Mouse (Mus musculus) erythroblast, embryonic 14.5 days (primary cell): ENCODE measurements around the gene C7. TPM values are rescaled to one million over a fixed set of nuclear protein-coding genes. Genes with fewer than 3 reads are reported as not detected.

ENCODE experiments used
- H3K27me3 ChIP-seq: 2 replicates; pipeline ENCODE4 v1.6.1; 2012; ENCODE audit warnings: inconsistent platforms; ENCODE audit not compliant: control insufficient read depth
- H3K36me3 ChIP-seq: 2 replicates; pipeline ENCODE4 v1.6.1; 2012; ENCODE audit warnings: mild to moderate bottlenecking, inconsistent platforms; ENCODE audit not compliant: control insufficient read depth
- H3K4me1 ChIP-seq: 2 replicates; pipeline ENCODE4 v1.6.1; 2012; ENCODE audit warnings: inconsistent platforms; ENCODE audit not compliant: control insufficient read depth
- H3K4me3 ChIP-seq: replicated peaks from 2 replicates; pipeline ENCODE3; 2012; ENCODE audit warnings: moderate library complexity, mild to moderate bottlenecking, inconsistent platforms
- H3K9me3 ChIP-seq: 2 replicates; pipeline ENCODE4 v1.6.1; 2012; ENCODE audit warnings: low read length, inconsistent platforms, mixed read lengths; ENCODE audit not compliant: control insufficient read depth
- GATA1 ChIP-seq: IDR thresholded peaks from 2 replicates; pipeline ENCODE4 v1.6.1; 2012; ENCODE audit warnings: low read length, inconsistent platforms, mixed read lengths
- TAL1 ChIP-seq: IDR thresholded peaks from 3 replicates; pipeline ENCODE4 v1.6.1; 2012; ENCODE audit warnings: low read length, inconsistent platforms, mixed read lengths
- polyA plus RNA-seq: library from polyadenylated mRNA; stranded (reverse); fragments of >175 nt; gene quantifications from 2 replicates; pipeline ENCODE4 v1.2.3, GENCODE M21; 2012

The C7 gene
- polyA plus RNA-seq, 1 experiment, result not detected

- TF ChIP-seq GATA1 (no peak), TAL1 (no peak)
- Histone ChIP-seq H3K9me3 (no peaks in the 10 kb centered on the region), H3K36me3 (no peaks in the 10 kb centered on the region), H3K27me3 (no peaks in the 10 kb centered on the region), H3K4me3 (no peak overlapping the region), H3K4me1 (no peaks in the 10 kb centered on the region)
Measured at GRCm38 (mm10) chr15:5009644-5010107, 53.9 kb downstream of the C7 start.

- TF ChIP-seq TAL1, result no peak
- TF ChIP-seq GATA1, result no peak
- no peaks in the 10 kb centered on the region for H3K36me3 ChIP-seq
Measured at GRCm38 (mm10) chr15:5003503-5004196, 59.9 kb downstream of the C7 start.

GRCm38 (mm10) chr15:5002903-5003302, 60.6 kb downstream of the C7 start:
- H3K36me3 ChIP-seq, result no peaks in the 10 kb centered on the region
- no peak for TF ChIP-seq TAL1
- no peak for TF ChIP-seq GATA1
- no peaks in the 10 kb centered on the region for H3K27me3 ChIP-seq
- H3K4me1 ChIP-seq, result no peaks in the 10 kb centered on the region
- H3K4me3 ChIP-seq, result no peak overlapping the region
- H3K9me3 ChIP-seq, result no peaks in the 10 kb centered on the region

More at GRCm38 (mm10) chr15:5003503-5004196, 59.9 kb downstream of the C7 start:
- H3K4me1 ChIP-seq, result no peaks in the 10 kb centered on the region
- no peak overlapping the region for H3K4me3 ChIP-seq
- no peaks in the 10 kb centered on the region for H3K9me3 ChIP-seq
- H3K27me3 ChIP-seq, result no peaks in the 10 kb centered on the region

- Histone ChIP-seq H3K36me3 (no peaks in the 10 kb centered on the region), H3K4me3 (no peak overlapping the region), H3K4me1 (no peaks in the 10 kb centered on the region), H3K9me3 (no peaks in the 10 kb centered on the region), H3K27me3 (no peaks in the 10 kb centered on the region)
- TF ChIP-seq GATA1 (no peak), TAL1 (no peak)
Measured at GRCm38 (mm10) chr15:4973355-4973754, 90.2 kb downstream of the C7 start.

Other genes with a start within 250 kb of the C7 start
- not detected in 2 replicates for gene Mroh2b, start 165.0 kb downstream of the C7 start, polyA plus RNA-seq
- 0.01 TPM in 2 replicates for gene Card6, start 44.8 kb upstream of the C7 start, polyA plus RNA-seq
- gene Rpl37, start 52.9 kb upstream of the C7 start, polyA plus RNA-seq, result 12.6 and 13.1 TPM in 2 replicates
- 0.23 and 0.25 TPM in 2 replicates for gene Prkaa1, start 80.1 kb upstream of the C7 start, polyA plus RNA-seq
- 0.21 and 1.0 TPM in 2 replicates for gene Ttc33, start 121.8 kb upstream of the C7 start, polyA plus RNA-seq
- gene Ptger4, start 180.4 kb upstream of the C7 start, polyA plus RNA-seq, result 0.08 and 0.09 TPM in 2 replicates